10 mouse cellular contexts compared by ENCODE assay signal in the genomic region with DNA sequence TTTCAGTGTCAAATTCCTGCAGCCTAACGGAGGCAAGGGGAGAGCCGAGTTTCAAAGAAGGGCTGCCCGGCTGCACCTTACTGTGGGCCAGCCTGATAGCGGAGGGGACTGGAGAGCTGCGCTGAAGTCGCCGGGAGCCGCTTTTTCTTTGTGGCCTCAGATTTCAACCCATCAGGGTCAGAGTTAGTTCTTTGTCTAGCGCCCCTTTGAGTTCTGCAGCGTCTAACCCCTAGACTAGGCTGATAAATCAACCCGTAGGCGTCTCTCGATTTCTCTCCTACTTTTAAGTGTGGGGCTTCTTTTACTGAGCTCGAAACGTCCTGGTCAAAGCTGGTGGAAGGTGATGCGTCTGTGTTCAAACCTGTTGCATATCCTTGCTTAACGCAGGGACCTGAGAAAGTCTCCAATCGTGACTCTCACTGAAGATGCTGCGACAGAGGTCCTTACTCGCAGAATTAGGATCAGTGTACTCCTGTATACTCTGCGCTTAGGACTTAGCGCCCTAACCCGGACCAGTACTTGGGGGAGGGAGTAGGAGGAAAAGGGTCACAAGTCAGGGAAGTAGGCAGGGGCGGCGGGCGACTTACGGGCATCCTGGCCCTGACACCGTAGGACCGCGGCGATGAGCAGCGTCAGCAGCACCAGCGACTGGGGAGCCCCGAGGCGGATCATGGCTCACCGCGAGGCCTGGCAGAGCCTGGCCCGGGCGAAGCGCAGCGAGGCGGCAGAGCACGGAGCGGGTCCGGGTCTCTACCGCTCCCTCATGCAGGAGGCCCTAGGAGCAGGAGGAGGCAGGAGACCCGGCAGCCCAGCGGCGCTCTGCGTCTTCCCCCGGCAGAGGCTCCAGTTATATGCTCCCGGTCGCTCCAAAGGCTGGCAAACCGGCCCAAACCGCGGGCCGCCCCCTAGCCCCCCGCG. TPM values are rescaled to one million over a fixed set of nuclear protein-coding genes. Genes with fewer than 3 reads are reported as not detected.
DNase-seq lines count a peak whose midpoint lies in the region; ATAC-seq lines count a peak whose summit lies in the region.
"Had no signal": no experiment of that assay in that cellular context is flagged by ENCODE, and none has a peak within 500 bp of the region (broad histone marks: within the 10 kb centered on the region; RNA-seq: fewer than 3 reads in every experiment).

Gene Col2a1, minus strand, starts transcription at position 874 of the 918 bp plus-strand sequence.

- H3K27me3 ChIP-seq in heart, embryonic 10.5 days (ENCODE audit: insufficient read depth, poor library complexity, severe bottlenecking), result peaks cover 54% of the 10 kb centered on the region
- peaks cover 13% of the 10 kb centered on the region; the same call in 1 of the 2 replicates for H3K27me3 ChIP-seq in forebrain, embryonic 14.5 days (replicated peaks; ENCODE audit: control insufficient read depth, insufficient read depth, low read length)
- peaks cover 100% of the 10 kb centered on the region for H3K27me3 ChIP-seq in liver, embryonic 13.5 days

- H3K4me2 ChIP-seq in forebrain, embryonic 14.5 days (ENCODE audit: low read length), result peak within 1 kb of the TSS; percentile 79
- peak within 1 kb of the TSS; percentile 42 for H3K4me2 ChIP-seq in liver, embryonic 13.5 days

- peaks cover 81% of the 10 kb centered on the region for H3K4me1 ChIP-seq in heart, embryonic 10.5 days
- peaks cover 42% of the 10 kb centered on the region for H3K4me1 ChIP-seq in forebrain, embryonic 14.5 days (ENCODE audit: control insufficient read depth, insufficient read depth, low read length)
- peaks cover 13% of the 10 kb centered on the region for H3K4me1 ChIP-seq in liver, embryonic 13.5 days (replicated peaks)

- WGBS in heart, embryonic 10.5 days, result under 1% methylated on average over 59 of the region's 59 CpGs
- 1% methylated on average over 58 of the region's 59 CpGs for WGBS in forebrain, embryonic 14.5 days
- 2% methylated on average over 58 of the region's 59 CpGs for WGBS in liver, embryonic 13.5 days (ENCODE audit: insufficient replicate concordance)

- H3K9me3 ChIP-seq in heart, embryonic 10.5 days, result no peaks in the 10 kb centered on the region
- H3K9me3 ChIP-seq in forebrain, embryonic 14.5 days (replicated peaks; ENCODE audit: control insufficient read depth, low read length), result no peaks in the 10 kb centered on the region
- no peaks in the 10 kb centered on the region for H3K9me3 ChIP-seq in liver, embryonic 13.5 days (replicated peaks)

- intact Hi-C loops in heart, postnatal 14 days (cut with DNase I), result no loop called here

- peak within 1 kb of the TSS; percentile 69 for H3K9ac ChIP-seq in forebrain, embryonic 14.5 days (ENCODE audit: low read length)
- no peak within 1 kb of the TSS for H3K9ac ChIP-seq in liver, embryonic 13.5 days

- no peak for DNase-seq in heart, embryonic 10.5 days (ENCODE audit: low spot score)
- no peak for DNase-seq in heart, postnatal 14 days
- peak; percentile 63 for DNase-seq in Muller cell, postnatal 12 days (ENCODE audit: inconsistent ontology term)
- peak; percentile 62 for DNase-seq in forebrain, embryonic 14.5 days (ENCODE audit: low spot score)
- no peak for DNase-seq in liver, embryonic 13.5 days
- DNase-seq in right cerebral cortex, postnatal 36 days (ENCODE audit: low spot score in 2 of 2), result no peak
- DNase-seq in thymus, postnatal 14 days, result no peak
- no peak for DNase-seq in right cerebral cortex, postnatal 25 days

- ATAC-seq in forebrain, embryonic 14.5 days, result peak; percentile 42
- no peak for ATAC-seq in liver, embryonic 13.5 days (ENCODE audit: low read depth)
- ATAC-seq: Patski had no signal

- 0 out of 2 replicates have a peak, but pooled peaks cover 7% of the 10 kb centered on the region for H3K36me3 ChIP-seq in heart, embryonic 10.5 days
- H3K36me3 ChIP-seq in forebrain, embryonic 14.5 days (ENCODE audit: control insufficient read depth, insufficient read depth, low read length), result no peaks in the 10 kb centered on the region
- no peaks in the 10 kb centered on the region for H3K36me3 ChIP-seq in liver, embryonic 13.5 days

- peak within 1 kb of the TSS; percentile 90 for H3K27ac ChIP-seq in heart, embryonic 10.5 days
- peak within 1 kb of the TSS; percentile 84 for H3K27ac ChIP-seq in forebrain, embryonic 14.5 days (ENCODE audit: low read depth, low read length)
- no peak within 1 kb of the TSS for H3K27ac ChIP-seq in liver, embryonic 13.5 days

- H3K4me3 ChIP-seq in heart, embryonic 10.5 days, result peak within 1 kb of the TSS; percentile 72
- peak within 1 kb of the TSS; percentile 43 for H3K4me3 ChIP-seq in forebrain, embryonic 14.5 days (ENCODE audit: low read depth, low read length)
- H3K4me3 ChIP-seq in liver, embryonic 13.5 days (replicated peaks), result peak within 1 kb of the TSS; percentile 23

RNA-seq across cellular contexts. Expression of gene Col2a1, which starts in this region (rescaled TPM):
- 131 and 160 TPM in 2 replicates for polyA plus RNA-seq in heart, embryonic 10.5 days (2016; fragmentation: Nextera tagmentation; extraction: Ambion mirVana)
- total RNA-seq in heart, postnatal 14 days (2021), result 1 to 10 TPM in 1 of 2 experiments, under 1 TPM in 1; 0.41 to 1.0 TPM
- 19.4 and 23.9 TPM in 2 replicates for polyA plus RNA-seq in forebrain, embryonic 14.5 days (2014; fragmentation: Nextera tagmentation; extraction: Ambion mirVana)
- polyA plus RNA-seq in liver, embryonic 13.5 days (2015; fragmentation: Nextera tagmentation; extraction: Ambion mirVana), result 0.27 and 0.28 TPM in 2 replicates
- total RNA-seq: liver, adult 2 months had no signal
- polyA plus RNA-seq: liver, adult 2 months had no signal

Comparison
In these comparisons a context has a peak if more than half of its experiments do, and no peak if none do; other contexts are left out.
1. RNA of gene Col2a1 (polyA plus RNA-seq): 131 to 160 TPM in heart, embryonic 10.5 days and 19.4 to 23.9 TPM in forebrain, embryonic 14.5 days; 0.27 to 0.28 TPM in liver, embryonic 13.5 days; every median in the first group is over 10 times any median in the second.
2. DNase-seq: peak in Muller cell, postnatal 12 days (single experiment) and forebrain, embryonic 14.5 days (single experiment); none in heart, embryonic 10.5 days (single experiment), heart, postnatal 14 days (0 of 2), liver, embryonic 13.5 days (single experiment), right cerebral cortex, postnatal 36 days (0 of 2), thymus, postnatal 14 days (single experiment) and right cerebral cortex, postnatal 25 days (single experiment).
3. Peak in every context shown above with its lines, with median percentiles within 50 percentile points of each other: H3K4me3 ChIP-seq.